Mouse (Mus musculus): ENCODE measurements around the gene Dynlt1f. TPM values are rescaled to one million over a fixed set of nuclear protein-coding genes. Genes with fewer than 3 reads are reported as not detected.
"Not testable (repeated sequence)": the region's sequence is repeated elsewhere in the genome, so short reads cannot be mapped to it uniquely, and the experiment has no call there.

The Dynlt1f gene
- total RNA-seq (2021): 100 to 1,000 TPM in 1 of 2 experiments, 10 to 100 TPM in 1; 94.6 to 105 TPM
- long read RNA-seq, experiment 1, partial matches to known transcripts: 2 of 7 reads
- long read RNA-seq, experiment 1, other reads (novel, unspliced or antisense): 4 of 7 reads
- long read RNA-seq, experiment 2, transcript Dynlt1f-201 (5 exons, 771 nt): major isoform, 27 of 38 reads
- long read RNA-seq, experiment 2, partial matches to known transcripts: 0 of 38 reads
- long read RNA-seq, experiment 2, other reads (novel, unspliced or antisense): 11 of 38 reads

GRCm38 (mm10) chr17:6655567-6656281 is at the start of gene Dynlt1f:
Gene Dynlt1f (minus strand): TSS chr17:6655900.
- DNase-seq (ENCODE audit: low spot score in 2 of 2): peak; percentile 69 to 74

- not testable (repeated sequence) for DNase-seq (ENCODE audit: low spot score in 2 of 2)
Measured at GRCm38 (mm10) chr17:6703381-6704270, 47.9 kb upstream of the Dynlt1f start.

DNA sequence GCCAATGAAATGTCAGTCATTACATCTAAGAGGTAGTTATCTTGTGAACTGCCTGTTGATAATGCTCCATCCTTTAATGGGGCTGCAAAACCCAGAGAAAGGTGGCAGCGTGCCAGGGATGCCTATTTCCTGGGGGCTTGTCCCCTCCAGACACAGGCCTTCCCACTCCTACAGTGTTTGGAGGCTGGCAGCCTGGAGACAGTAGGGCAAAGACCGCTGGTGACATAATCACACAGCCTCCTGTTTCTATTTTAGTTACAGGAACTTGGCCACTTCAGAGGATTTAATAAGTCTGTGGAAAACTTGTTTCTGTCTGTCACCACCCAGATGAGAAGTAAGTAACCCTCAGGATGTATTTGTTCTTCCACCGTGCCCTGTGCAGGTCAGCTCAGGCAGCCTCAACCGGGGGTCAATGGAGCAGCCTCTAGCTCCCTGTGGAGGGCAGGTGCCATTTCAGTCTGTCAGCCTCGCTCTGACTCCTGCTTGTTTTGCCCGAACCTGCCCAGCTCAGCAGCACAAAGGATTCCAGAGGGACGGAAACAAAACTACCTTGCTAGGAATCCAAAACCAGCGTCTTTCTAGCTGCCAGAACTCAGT is 47.0 kb upstream of the Dynlt1f start:
- not testable (repeated sequence) for DNase-seq (ENCODE audit: low spot score in 2 of 2)

- DNase-seq (ENCODE audit: low spot score in 2 of 2): not testable (repeated sequence)
Measured at GRCm38 (mm10) chr17:6700077-6700476, 44.4 kb upstream of the Dynlt1f start.

- not testable (repeated sequence) for DNase-seq (ENCODE audit: low spot score in 2 of 2)
Measured at GRCm38 (mm10) chr17:6699502-6699901, 43.8 kb upstream of the Dynlt1f start.

GRCm38 (mm10) chr17:6697224-6697775 is 41.6 kb upstream of the Dynlt1f start:
- DNase-seq (ENCODE audit: low spot score in 2 of 2): peak; percentile 55 to 62

GRCm38 (mm10) chr17:6696521-6696920 is 40.8 kb upstream of the Dynlt1f start:
- DNase-seq (ENCODE audit: low spot score in 2 of 2): not testable (repeated sequence)

- DNase-seq (ENCODE audit: low spot score in 2 of 2): not testable (repeated sequence)
Measured at GRCm38 (mm10) chr17:6695712-6696111, 40.0 kb upstream of the Dynlt1f start.

DNA sequence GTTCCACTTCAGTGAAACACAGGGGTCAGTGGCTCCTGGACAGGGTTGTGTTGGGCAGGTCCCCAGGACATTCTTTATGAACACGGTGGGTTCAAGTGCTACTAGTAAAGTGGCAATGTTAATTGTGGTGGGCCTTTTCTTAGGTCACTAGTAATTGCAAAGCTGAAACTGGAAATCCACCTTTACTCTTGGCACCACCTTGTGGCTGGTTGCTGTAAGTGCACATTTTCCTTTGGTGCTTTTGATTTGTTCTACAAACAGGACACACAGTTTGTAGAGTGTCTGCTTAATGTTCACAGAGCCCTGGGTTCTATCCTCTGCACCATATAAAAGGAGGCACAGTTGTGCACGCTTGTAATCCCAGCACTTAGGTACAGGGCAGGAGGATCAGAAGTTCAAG is 35.9 kb upstream of the Dynlt1f start:
- DNase-seq (ENCODE audit: low spot score in 2 of 2): peak; percentile 97

- DNase-seq (ENCODE audit: low spot score in 2 of 2): not testable (repeated sequence)
Measured at GRCm38 (mm10) chr17:6689344-6689743, 33.6 kb upstream of the Dynlt1f start.

GRCm38 (mm10) chr17:6686299-6686971 is 30.7 kb upstream of the Dynlt1f start:
- not testable (repeated sequence) for DNase-seq (ENCODE audit: low spot score in 2 of 2)

- DNase-seq (ENCODE audit: low spot score in 2 of 2): not testable (repeated sequence)
Measured at GRCm38 (mm10) chr17:6685288-6685818, 29.7 kb upstream of the Dynlt1f start.

DNA sequence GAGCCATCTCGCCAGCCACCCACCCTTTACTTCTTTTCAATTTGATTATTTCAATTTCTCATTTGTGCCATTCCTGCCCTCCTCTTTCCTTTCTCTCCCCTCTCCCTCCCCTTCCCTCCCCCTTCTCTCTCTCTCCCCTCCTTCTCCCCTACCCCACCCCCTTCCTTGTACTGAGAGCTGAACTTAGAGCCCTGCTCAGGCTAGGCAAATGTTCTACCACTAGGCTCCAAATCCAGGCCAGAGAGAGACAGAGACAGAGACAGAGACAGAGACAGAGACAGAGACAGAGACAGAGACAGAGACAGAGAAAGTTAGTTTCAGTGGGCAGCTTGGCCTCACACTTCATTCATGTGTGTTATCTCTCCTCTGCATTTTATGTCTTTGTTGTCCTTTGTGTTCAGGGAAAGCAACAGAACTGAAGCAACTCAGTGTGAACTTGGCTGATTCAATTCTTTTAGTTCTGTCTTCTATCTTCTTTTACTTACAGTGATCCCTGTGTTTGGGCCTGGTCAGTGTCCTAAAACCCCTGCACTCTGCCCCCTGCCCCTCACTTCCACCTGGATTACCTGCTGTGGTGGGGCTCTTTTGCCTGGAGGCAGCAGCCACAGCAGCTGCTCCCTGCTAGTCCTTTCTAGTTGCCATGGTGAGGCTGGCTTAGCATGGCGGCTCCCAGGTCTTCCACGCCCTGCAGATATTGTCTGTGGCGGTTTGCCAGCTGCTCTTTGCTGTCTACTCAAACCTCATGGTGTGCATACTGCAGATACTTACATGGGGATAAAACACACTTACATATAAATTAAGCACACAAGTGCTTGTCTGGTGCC is 29.0 kb upstream of the Dynlt1f start:
- not testable (repeated sequence) for DNase-seq (ENCODE audit: low spot score in 2 of 2)

GRCm38 (mm10) chr17:6683702-6684101 is 28.0 kb upstream of the Dynlt1f start:
- DNase-seq (ENCODE audit: low spot score in 2 of 2): not testable (repeated sequence)

DNA sequence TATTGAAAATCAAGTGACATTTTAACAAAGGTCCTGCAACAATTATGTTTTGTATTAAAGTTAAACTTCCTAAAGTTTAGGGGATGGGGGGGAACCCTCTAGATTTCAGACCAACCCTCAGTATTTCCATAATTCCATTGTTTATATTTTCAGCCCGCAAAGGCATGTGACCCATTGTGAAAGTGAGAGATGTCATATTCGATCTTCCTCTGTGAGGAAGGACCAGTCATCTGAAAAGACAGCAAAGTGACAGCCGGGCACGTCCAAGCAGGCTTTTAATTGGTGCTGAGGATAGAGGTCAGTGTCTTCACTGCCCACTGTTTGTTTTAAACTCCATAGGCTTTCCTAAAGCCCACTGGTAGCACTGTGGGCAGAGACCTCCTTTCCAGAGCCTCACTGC is 26.0 kb upstream of the Dynlt1f start:
- DNase-seq (ENCODE audit: low spot score in 2 of 2): not testable (repeated sequence)

- not testable (repeated sequence) for DNase-seq (ENCODE audit: low spot score in 2 of 2)
Measured at GRCm38 (mm10) chr17:6678063-6678462, 22.4 kb upstream of the Dynlt1f start.

GRCm38 (mm10) chr17:6674297-6674696 is 18.6 kb upstream of the Dynlt1f start:
- not testable (repeated sequence) for DNase-seq (ENCODE audit: low spot score in 2 of 2)

- not testable (repeated sequence) for DNase-seq (ENCODE audit: low spot score in 2 of 2)
Measured at GRCm38 (mm10) chr17:6668522-6668921, 12.8 kb upstream of the Dynlt1f start.

DNA sequence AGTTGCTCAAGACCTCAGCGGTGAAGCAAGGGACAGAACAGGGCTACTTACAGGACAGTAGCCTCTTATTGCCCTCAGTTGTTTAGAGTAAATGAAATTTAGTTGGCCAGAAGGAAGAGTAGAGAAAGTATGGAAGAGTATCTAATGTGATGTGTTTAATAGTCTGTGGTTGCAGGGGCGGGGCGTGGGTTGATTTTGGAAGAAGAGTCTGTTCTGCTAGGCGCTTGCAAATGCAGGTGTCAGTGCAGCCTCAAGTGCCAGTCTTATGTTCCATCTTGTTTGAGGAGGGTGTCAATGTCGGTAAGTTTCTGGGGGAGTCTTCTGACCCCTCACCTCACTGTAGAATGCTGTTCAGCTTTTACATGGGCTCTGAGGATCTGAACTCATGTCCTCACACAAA is 9.7 kb upstream of the Dynlt1f start:
- DNase-seq (ENCODE audit: low spot score in 2 of 2): not testable (repeated sequence)

Measured in layer of hippocampus, postnatal 14 days (tissue).